Mouse (Mus musculus) heart, embryonic 15.5 days (tissue): Measurements from ENCODE around the gene Ldah. TPM values are rescaled to one million over a fixed set of nuclear protein-coding genes. Genes with fewer than 3 reads are reported as not detected.

ENCODE experiments used
- ATAC-seq: fragments of 200-750 bp; cut with Nextera tagmentation; replicated peaks from 2 replicates; pipeline ENCODE4 v1.8.0; 2017; ENCODE audit warnings: low read depth, moderate TSS enrichment; ENCODE audit not compliant: insufficient number of reproducible peaks, insufficient read depth, low FRiP score
- H3K27ac ChIP-seq: fragments of 300-500 bp; sonication (generic); 2 replicates; pipeline ENCODE4 v1.5.1; 2015; ENCODE audit warnings: mild to moderate bottlenecking, inconsistent platforms
- H3K27me3 ChIP-seq: fragments of 300-500 bp; sonication (generic); 2 replicates; pipeline ENCODE4 v1.6.1; 2015; ENCODE audit warnings: inconsistent platforms
- H3K36me3 ChIP-seq: fragments of 300-500 bp; sonication (generic); 2 replicates; pipeline ENCODE4 v1.6.1; 2015; ENCODE audit warnings: mild to moderate bottlenecking, inconsistent platforms
- H3K4me1 ChIP-seq: fragments of 300-500 bp; sonication (generic); replicated peaks from 2 replicates; pipeline ENCODE4 v1.6.1; 2015; ENCODE audit warnings: inconsistent platforms
- H3K4me2 ChIP-seq: fragments of 300-500 bp; sonication (generic); 2 replicates; pipeline ENCODE4 v1.6.1; 2015; ENCODE audit warnings: inconsistent platforms, mild to moderate bottlenecking, moderate library complexity
- H3K4me3 ChIP-seq: fragments of 300-500 bp; sonication (generic); 2 replicates; pipeline ENCODE4 v1.5.1; 2015; ENCODE audit warnings: mild to moderate bottlenecking, inconsistent platforms
- H3K9ac ChIP-seq: fragments of 300-500 bp; sonication (generic); 2 replicates; pipeline ENCODE4 v1.6.1; 2015; ENCODE audit warnings: mild to moderate bottlenecking, inconsistent platforms
- H3K9me3 ChIP-seq: fragments of 300-500 bp; sonication (generic); replicated peaks from 2 replicates; pipeline ENCODE4 v1.6.1; 2016; ENCODE audit warnings: inconsistent platforms
- WGBS: fragments of 180-500 bp; shearing (Covaris S2); methylation state at CpG from one replicate; pipeline ENCODE4 v1.1.7; 2015; ENCODE audit warnings: mixed read lengths; 5-methylcytosine and 5-hydroxymethylcytosine counted together
- polyA plus RNA-seq: library from polyadenylated mRNA; unstranded; fragments of >200 nt; fragmentation: Nextera tagmentation; extraction: Ambion mirVana; gene quantifications from 2 replicates; pipeline ENCODE4 v1.2.1, GENCODE M21; 2015

The Ldah gene
- polyA plus RNA-seq, 1 experiment from 2014 or later: 48.7 TPM

GRCm38 (mm10) chr12:8299143-8300110 lies 91.5 kb downstream of the Ldah start:
- 13% methylated on average over 34 of the region's 34 CpGs for WGBS
- no peaks in the 10 kb centered on the region for H3K36me3 ChIP-seq
- H3K9ac ChIP-seq: no peak overlapping the region

DNA sequence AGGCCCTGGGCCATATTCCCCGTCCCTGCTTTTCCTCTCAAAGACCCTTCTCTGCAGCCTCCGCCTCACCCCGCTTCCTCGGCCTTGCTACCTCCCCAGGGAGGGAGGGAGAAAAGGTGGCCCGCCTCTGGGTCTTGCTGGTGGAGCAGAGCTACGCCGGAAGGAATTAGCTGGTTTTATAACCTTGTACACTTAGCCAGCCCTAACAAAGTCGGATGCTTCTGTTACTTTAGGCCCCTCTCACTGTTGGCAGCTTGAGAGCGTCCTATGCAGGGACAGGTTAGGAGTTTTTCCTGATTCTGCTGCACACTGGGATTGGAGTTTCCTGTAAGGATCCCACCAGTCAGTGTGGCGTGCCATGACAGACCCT lies 92.2 kb downstream of the Ldah start:
- Histone ChIP-seq H3K4me3 (no peak overlapping the region), H3K4me1 (peaks cover 33% of the 10 kb centered on the region), H3K9ac (no peak overlapping the region), H3K36me3 (no peaks in the 10 kb centered on the region), H3K4me2 (no peak overlapping the region), H3K27ac (no peak overlapping the region), H3K27me3 (peaks cover 97% of the 10 kb centered on the region), H3K9me3 (no peaks in the 10 kb centered on the region)
- 51% methylated on average over 10 of the region's 10 CpGs for WGBS
- no peak for ATAC-seq

More at GRCm38 (mm10) chr12:8299143-8300110, 91.5 kb downstream of the Ldah start:
- Histone ChIP-seq H3K9me3 (no peaks in the 10 kb centered on the region), H3K27ac (no peak overlapping the region), H3K4me3 (peak overlapping the region; percentile 53), H3K27me3 (peaks cover 98% of the 10 kb centered on the region), H3K4me1 (peaks cover 33% of the 10 kb centered on the region), H3K4me2 (peak overlapping the region; percentile 84)
- ATAC-seq: no peak

DNA sequence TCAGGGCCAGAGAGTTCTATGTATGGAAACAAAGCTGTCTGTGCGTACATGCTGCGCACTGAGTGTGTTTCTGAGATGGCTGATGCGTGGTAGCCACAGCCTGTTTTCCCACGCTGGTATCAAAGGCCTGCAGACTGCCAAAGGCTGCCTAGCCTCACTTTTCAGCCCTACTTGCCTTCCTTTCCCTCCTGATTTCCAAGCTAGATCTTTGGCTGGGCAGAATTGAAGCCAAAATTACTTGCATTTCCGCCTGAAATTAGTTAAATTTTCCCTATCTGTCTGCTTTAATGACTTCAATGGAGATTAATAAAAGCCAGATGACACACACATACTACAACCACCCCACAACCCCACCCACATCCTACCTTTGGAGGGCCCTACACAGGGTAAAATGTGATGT lies 92.6 kb downstream of the Ldah start:
- H3K4me2 ChIP-seq: no peak overlapping the region

DNA sequence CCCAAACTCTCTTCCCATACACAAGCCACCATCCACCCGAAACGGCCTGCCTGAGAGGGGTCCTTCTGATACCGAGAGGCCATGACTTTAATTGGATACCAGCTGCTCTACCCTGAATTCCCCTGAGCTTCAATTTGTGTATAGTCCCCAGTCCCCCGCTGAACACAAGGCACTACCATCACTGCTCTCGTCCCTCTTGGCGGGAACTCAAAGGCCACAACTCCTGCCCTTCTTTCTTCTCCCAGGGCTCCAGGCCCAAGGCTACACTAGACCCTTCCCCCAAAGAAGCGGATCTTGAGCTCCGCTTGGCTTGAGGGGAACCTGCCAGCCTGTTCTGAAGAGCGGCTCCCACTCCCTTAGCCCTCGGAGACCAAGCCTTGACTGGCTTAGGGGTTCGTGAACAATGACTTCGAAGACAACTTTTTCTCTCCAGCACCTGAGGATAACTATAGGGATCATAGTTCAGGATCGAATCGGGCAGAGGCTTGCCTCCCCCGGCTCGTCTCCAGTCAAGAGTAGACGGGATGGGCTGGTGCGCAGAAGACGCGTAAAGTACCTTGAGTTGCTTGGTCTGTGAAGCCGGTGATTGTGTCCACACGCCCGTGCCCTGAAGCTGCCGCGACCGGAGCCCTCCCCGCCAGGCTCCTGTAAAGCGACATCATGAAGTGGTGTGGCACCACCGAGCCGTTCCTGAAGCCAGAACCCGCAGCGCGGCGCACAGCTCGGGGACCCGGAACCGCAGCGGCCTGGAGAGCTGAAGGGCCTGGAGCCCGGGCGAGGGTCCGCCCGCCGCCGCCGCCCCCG lies 93.3 kb downstream of the Ldah start:
- ATAC-seq: no peak
- no peaks in the 10 kb centered on the region for H3K36me3 ChIP-seq
- no peaks in the 10 kb centered on the region for H3K9me3 ChIP-seq
- H3K27ac ChIP-seq: no peak overlapping the region
- H3K4me2 ChIP-seq: peak overlapping the region; percentile 93
- peaks cover 33% of the 10 kb centered on the region for H3K4me1 ChIP-seq
- H3K4me3 ChIP-seq: peak overlapping the region; percentile 56
- WGBS: 7% methylated on average over 46 of the region's 46 CpGs
- H3K27me3 ChIP-seq: peaks cover 97% of the 10 kb centered on the region
- peak overlapping the region; percentile 38 for H3K9ac ChIP-seq

More for the DNA sequence above, 92.6 kb downstream of the Ldah start:
- H3K27ac ChIP-seq: no peak overlapping the region
- H3K27me3 ChIP-seq: peaks cover 97% of the 10 kb centered on the region
- peaks cover 33% of the 10 kb centered on the region for H3K4me1 ChIP-seq
- WGBS: 67% methylated on average over 5 of the region's 5 CpGs
- no peaks in the 10 kb centered on the region for H3K9me3 ChIP-seq
- 0 out of 2 replicates have a peak overlapping the region, but pooled peaks have one; percentile 56 for H3K4me3 ChIP-seq
- no peak overlapping the region for H3K9ac ChIP-seq
- ATAC-seq: no peak
- no peaks in the 10 kb centered on the region for H3K36me3 ChIP-seq

- Histone ChIP-seq H3K4me3 (peak within 1 kb of the TSS; percentile 56), H3K27ac (no peak within 1 kb of the TSS), H3K9ac (peak within 1 kb of the TSS; percentile 38), H3K4me1 (peaks cover 36% of the 10 kb centered on the region), H3K9me3 (no peaks in the 10 kb centered on the region), H3K27me3 (peaks cover 94% of the 10 kb centered on the region), H3K4me2 (peak within 1 kb of the TSS; percentile 93), H3K36me3 (no peaks in the 10 kb centered on the region)
- under 1% methylated on average over 53 of the region's 53 CpGs for WGBS
- peak; percentile 25; the same call in 1 of the 2 replicates for ATAC-seq
These were observed 94.0 kb downstream of the Ldah start, which contains the start of gene Gdf7 for GRCm38 (mm10) chr12:8301841-8302431. TSS of gene Gdf7 (minus strand) at chr12:8301954.

DNA sequence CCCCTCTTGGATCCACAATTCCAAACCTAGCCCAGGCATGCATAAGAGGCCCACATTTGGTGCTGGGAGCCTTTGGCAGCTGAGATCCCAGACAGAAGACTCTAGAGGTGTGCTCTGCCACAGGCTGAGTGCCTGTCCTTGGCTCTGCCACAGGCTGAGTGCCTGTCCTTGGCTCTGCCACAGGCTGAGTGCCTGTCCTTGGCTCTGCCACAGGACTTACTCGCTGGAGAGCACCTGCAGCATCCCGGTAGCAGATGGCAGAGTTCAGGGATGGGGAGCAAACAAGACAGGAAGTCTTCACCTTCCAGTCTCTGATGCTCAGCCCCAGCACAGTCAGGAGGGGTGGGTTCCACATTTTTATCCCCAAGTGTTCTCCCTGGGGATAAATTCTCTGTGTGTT lies 97.4 kb downstream of the Ldah start:
- Histone ChIP-seq H3K36me3 (no peaks in the 10 kb centered on the region), H3K4me2 (no peak overlapping the region), H3K9ac (no peak overlapping the region), H3K9me3 (no peaks in the 10 kb centered on the region), H3K27me3 (peaks cover 72% of the 10 kb centered on the region), H3K4me3 (no peak overlapping the region), H3K4me1 (peaks cover 17% of the 10 kb centered on the region), H3K27ac (no peak overlapping the region)
- no peak for ATAC-seq
- WGBS: 50% methylated on average over 2 of the region's 2 CpGs

GRCm38 (mm10) chr12:8306432-8306831 lies 98.5 kb downstream of the Ldah start:
- ATAC-seq: peak; percentile 48; the same call in 1 of the 2 replicates

GRCm38 (mm10) chr12:8306910-8307309 lies 99.0 kb downstream of the Ldah start:
- H3K9ac ChIP-seq: no peak overlapping the region
- peaks cover 9% of the 10 kb centered on the region for H3K4me1 ChIP-seq
- H3K36me3 ChIP-seq: no peaks in the 10 kb centered on the region
- ATAC-seq: no peak
- no peak overlapping the region for H3K27ac ChIP-seq
- peaks cover 69% of the 10 kb centered on the region for H3K27me3 ChIP-seq
- no peaks in the 10 kb centered on the region for H3K9me3 ChIP-seq
- no peak overlapping the region for H3K4me3 ChIP-seq
- H3K4me2 ChIP-seq: no peak overlapping the region
- WGBS: 61% methylated on average over 1 of the region's 1 CpGs

More at GRCm38 (mm10) chr12:8306432-8306831, 98.5 kb downstream of the Ldah start:
- Histone ChIP-seq H3K4me3 (no peak overlapping the region), H3K4me1 (peaks cover 14% of the 10 kb centered on the region), H3K27ac (no peak overlapping the region), H3K36me3 (no peaks in the 10 kb centered on the region), H3K4me2 (no peak overlapping the region), H3K9me3 (no peaks in the 10 kb centered on the region), H3K27me3 (peaks cover 72% of the 10 kb centered on the region), H3K9ac (no peak overlapping the region)
- WGBS: 5% methylated on average over 5 of the region's 5 CpGs

DNA sequence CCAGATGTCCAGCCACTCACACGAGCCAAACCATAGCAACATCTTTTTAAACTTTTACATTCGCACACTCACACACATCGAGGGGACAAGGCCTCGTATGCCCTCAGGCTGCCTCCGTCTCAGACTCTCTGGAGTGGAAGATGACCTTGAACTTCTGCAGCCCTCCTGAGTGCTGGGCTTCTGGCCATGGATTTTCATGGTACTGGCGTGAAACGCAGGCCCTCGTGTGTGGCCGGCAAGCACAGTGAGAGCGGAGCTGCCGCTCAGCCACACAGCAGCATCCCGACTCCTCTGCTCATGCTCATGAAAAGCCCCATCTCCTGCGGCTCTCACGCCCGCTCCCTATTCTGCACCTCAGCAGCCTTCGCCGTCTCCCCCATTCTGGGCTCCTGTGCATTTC lies 103.1 kb downstream of the Ldah start:
- ATAC-seq: no peak
- Histone ChIP-seq H3K9me3 (no peaks in the 10 kb centered on the region), H3K4me1 (peaks cover 15% of the 10 kb centered on the region), H3K27me3 (peaks cover 32% of the 10 kb centered on the region), H3K27ac (no peak overlapping the region), H3K9ac (no peak overlapping the region), H3K4me3 (no peak overlapping the region), H3K4me2 (no peak overlapping the region), H3K36me3 (no peaks in the 10 kb centered on the region)
- 51% methylated on average over 17 of the region's 17 CpGs for WGBS

GRCm38 (mm10) chr12:8312266-8312665 lies 104.4 kb downstream of the Ldah start:
- no peak for ATAC-seq
- Histone ChIP-seq H3K4me1 (peaks cover 12% of the 10 kb centered on the region), H3K4me3 (no peak overlapping the region), H3K4me2 (no peak overlapping the region), H3K27ac (no peak overlapping the region), H3K9ac (no peak overlapping the region), H3K36me3 (no peaks in the 10 kb centered on the region), H3K27me3 (peaks cover 28% of the 10 kb centered on the region), H3K9me3 (no peaks in the 10 kb centered on the region)
- WGBS: 77% methylated on average over 4 of the region's 4 CpGs
